Mouse (Mus musculus) adrenal gland, adult 18-20 months (tissue): ENCODE measurements at regions not wholly inside any gene's neighbourhood (a gene's known extent, or its start where the extent isn't known, plus 50 kb on each side); places are given as distances from the start of the nearest gene placed in this dataset.

Experiments used
- DNase-seq, 2 experiments: peaks; one replicate each; pipeline ENCODE4 v3.0.0; 2021 to 2022; ENCODE audit warnings: low spot score in 2 of 2

- DNase-seq: no peak
Observed at GRCm38 (mm10) chr12:32487883-32488577, 109.5 kb downstream of the Ccdc71l start.

- no peak for DNase-seq
Observed at GRCm38 (mm10) chr12:32488578-32488892, 110.0 kb downstream of the Ccdc71l start.

- no peak for DNase-seq
Observed at GRCm38 (mm10) chr12:32489415-32490139, 111.1 kb downstream of the Ccdc71l start.

- DNase-seq: no peak
Observed at GRCm38 (mm10) chr12:32504196-32504595, 125.7 kb downstream of the Ccdc71l start.

GRCm38 (mm10) chr12:32508671-32509070, 130.2 kb downstream of the Ccdc71l start:
- no peak for DNase-seq

GRCm38 (mm10) chr12:32525586-32525985, 147.1 kb downstream of the Ccdc71l start:
- DNase-seq: no peak

- DNase-seq: no peak
Observed at GRCm38 (mm10) chr12:32531216-32531615, 152.7 kb downstream of the Ccdc71l start.

- DNase-seq: peak in 1 of 2 experiments; percentile 10
Observed at GRCm38 (mm10) chr12:32533641-32534040, 155.1 kb downstream of the Ccdc71l start.

- no peak for DNase-seq
Observed at GRCm38 (mm10) chr12:32545466-32545865, 167.0 kb downstream of the Ccdc71l start.

- no peak for DNase-seq
Observed at GRCm38 (mm10) chr12:32546356-32546755, 167.9 kb downstream of the Ccdc71l start.

GRCm38 (mm10) chr12:32553793-32554192, 175.3 kb downstream of the Ccdc71l start:
- DNase-seq: no peak

- no peak for DNase-seq
Observed at GRCm38 (mm10) chr12:32567777-32568176, 189.3 kb downstream of the Ccdc71l start.

- DNase-seq: no peak
Observed at GRCm38 (mm10) chr12:32581304-32581703, 202.8 kb downstream of the Ccdc71l start.

- DNase-seq: no peak
Observed at GRCm38 (mm10) chr12:32602131-32602815, 217.1 kb upstream of the Nampt start.

GRCm38 (mm10) chr12:32605353-32605752, 214.0 kb upstream of the Nampt start:
- no peak for DNase-seq

GRCm38 (mm10) chr12:32615000-32615399, 204.3 kb upstream of the Nampt start:
- no peak for DNase-seq

- peak; percentile 28 to 39 for DNase-seq
Observed at GRCm38 (mm10) chr12:32616086-32616485, 203.3 kb upstream of the Nampt start.

GRCm38 (mm10) chr12:32617031-32617430, 202.3 kb upstream of the Nampt start:
- no peak for DNase-seq

GRCm38 (mm10) chr12:32619830-32620229, 199.5 kb upstream of the Nampt start:
- no peak for DNase-seq

GRCm38 (mm10) chr12:32621739-32622138, 197.6 kb upstream of the Nampt start:
- DNase-seq: no peak

- no peak for DNase-seq
Observed at GRCm38 (mm10) chr12:32628552-32628951, 190.8 kb upstream of the Nampt start.

- no peak for DNase-seq
Observed at GRCm38 (mm10) chr12:32632935-32633334, 186.4 kb upstream of the Nampt start.
